In the genomic region with DNA sequence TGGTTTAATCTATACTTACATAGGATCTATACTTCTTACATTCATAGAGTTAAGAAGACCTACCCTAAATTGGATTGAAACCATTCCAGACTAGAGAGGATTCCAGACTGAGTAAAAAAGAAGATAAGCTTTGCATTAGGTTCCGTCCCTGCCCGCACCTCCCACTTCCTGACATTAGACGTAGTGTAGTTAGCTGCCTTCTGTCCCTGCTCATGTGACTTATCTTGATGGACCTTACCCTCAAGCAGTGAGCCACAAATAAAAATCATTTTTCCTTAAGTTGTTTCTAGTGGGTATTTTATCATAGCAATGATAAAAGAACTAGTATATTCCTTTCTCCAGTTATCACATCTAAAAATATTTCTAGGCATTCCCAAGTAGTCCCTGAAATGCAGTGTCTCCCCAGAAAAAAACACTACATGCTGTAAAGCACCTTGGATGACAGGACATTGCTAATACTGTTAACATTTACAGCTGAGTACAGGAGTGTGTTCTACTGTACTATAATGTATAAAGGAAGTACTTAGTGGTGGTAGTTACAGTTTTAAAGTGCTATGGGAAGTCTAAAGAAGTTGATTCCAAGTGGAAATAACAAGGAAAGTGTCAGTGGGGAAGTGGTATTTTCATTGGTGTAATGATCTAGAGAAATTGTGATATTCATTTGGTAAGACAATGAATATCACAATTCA, we compare ENCODE assay signal across 26 mouse cellular contexts. TPM values are rescaled to one million over a fixed set of nuclear protein-coding genes. Genes with fewer than 3 reads are reported as not detected.
DNase-seq lines count a peak whose midpoint lies in the region; ATAC-seq and TF ChIP-seq lines count a peak whose summit lies in the region.
"Had no signal": no experiment of that assay in that cellular context is flagged by ENCODE, and none has a peak within 500 bp of the region (broad histone marks: within the 10 kb centered on the region; RNA-seq: fewer than 3 reads in every experiment).

No protein-coding gene starts in this region.

- no peak overlapping the region for H3K4me2 ChIP-seq in liver, postnatal 0 days (ENCODE audit: low read depth, low read length)
- H3K4me2 ChIP-seq in intestine, embryonic 16.5 days (ENCODE audit: low read depth, low read length) = no peak overlapping the region
- H3K4me2 ChIP-seq in heart, embryonic 11.5 days = no peak overlapping the region
- H3K4me2 ChIP-seq: embryonic facial prominence, embryonic 12.5 days; embryonic facial prominence, embryonic 15.5 days; heart, embryonic 13.5 days; hindbrain, embryonic 14.5 days had no signal

- H3K9me3 ChIP-seq in liver, postnatal 0 days (ENCODE audit: low read length) = no peaks in the 10 kb centered on the region
- no peaks in the 10 kb centered on the region for H3K9me3 ChIP-seq in intestine, embryonic 16.5 days (ENCODE audit: control insufficient read depth, low read length)
- H3K9me3 ChIP-seq in heart, embryonic 11.5 days (replicated peaks; ENCODE audit: control insufficient read depth, low read length) = no peaks in the 10 kb centered on the region
- H3K9me3 ChIP-seq: embryonic facial prominence, embryonic 12.5 days; embryonic facial prominence, embryonic 15.5 days; G1E; heart, embryonic 13.5 days had no signal

- no peak for TF ChIP-seq POLR2A in liver, adult 2 months (IDR thresholded peaks at IDR 0.05; ENCODE audit: extremely low read depth, insufficient read depth, low read length)

- TF ChIP-seq CTCF in liver, adult 2 months (IDR thresholded peaks at IDR 0.05; ENCODE audit: low read depth, low read length) = no peak
- no peak for TF ChIP-seq CTCF in liver, postnatal 0 days (IDR thresholded peaks at IDR 0.05; ENCODE audit: low read depth)

- H3K4me3 ChIP-seq in liver, adult 2 months (ENCODE audit: insufficient read depth, low read depth, low read length) = no peak overlapping the region
- H3K4me3 ChIP-seq in liver, postnatal 0 days (ENCODE audit: low read depth, low read length) = no peak overlapping the region
- no peak overlapping the region for H3K4me3 ChIP-seq in intestine, embryonic 16.5 days (ENCODE audit: low read length)
- no peak overlapping the region for H3K4me3 ChIP-seq in heart, embryonic 11.5 days (ENCODE audit: low read depth, low read length)
- H3K4me3 ChIP-seq: embryonic facial prominence, embryonic 12.5 days; embryonic facial prominence, embryonic 15.5 days; heart, embryonic 13.5 days had no signal

- no peaks in the 10 kb centered on the region; the same call in 1 of the 2 replicates for H3K79me2 ChIP-seq in liver, adult 2 months (ENCODE audit: control insufficient read depth, insufficient read depth, low read length)

- no peak overlapping the region for H3K9ac ChIP-seq in liver, adult 2 months (ENCODE audit: low read depth, low read length)
- H3K9ac ChIP-seq in liver, postnatal 0 days (replicated peaks) = no peak overlapping the region
- no peak overlapping the region for H3K9ac ChIP-seq in intestine, embryonic 16.5 days (ENCODE audit: low read depth, low read length)
- no peak overlapping the region for H3K9ac ChIP-seq in heart, embryonic 11.5 days (ENCODE audit: low read depth, low read length)
- H3K9ac ChIP-seq: embryonic facial prominence, embryonic 12.5 days; embryonic facial prominence, embryonic 15.5 days; forebrain, postnatal 0 days; heart, embryonic 13.5 days; hindbrain, embryonic 14.5 days had no signal

- WGBS in liver, adult 2 months = 49% methylated on average over 3 of the region's 3 CpGs
- WGBS in liver, postnatal 0 days (ENCODE audit: insufficient replicate concordance) = 26% methylated on average over 3 of the region's 3 CpGs
- WGBS in intestine, embryonic 16.5 days = 53% methylated on average over 3 of the region's 3 CpGs
- 17% methylated on average over 3 of the region's 3 CpGs for WGBS in heart, embryonic 11.5 days (ENCODE audit: insufficient replicate concordance)

- ATAC-seq in liver, postnatal 0 days = no peak
- peak; percentile 98 for ATAC-seq in intestine, embryonic 16.5 days
- ATAC-seq in megakaryocyte-erythroid progenitor cell, adult 5-6 weeks (replicated peaks; ENCODE audit: low FRiP score, low TSS enrichment, poor library complexity, severe bottlenecking) = 0 out of 2 replicates have a peak, but pooled peaks have one; percentile 50
- ATAC-seq in heart, embryonic 11.5 days (replicated peaks; ENCODE audit: insufficient number of reproducible peaks, low FRiP score, low TSS enrichment) = no peak
- ATAC-seq: forebrain, embryonic 14.5 days; forebrain, postnatal 0 days; hindbrain, postnatal 0 days had no signal

- H3K27ac ChIP-seq in liver, adult 2 months (replicated peaks; ENCODE audit: insufficient read depth, low read depth, low read length) = no peak overlapping the region
- H3K27ac ChIP-seq in liver, postnatal 0 days (ENCODE audit: low read depth) = no peak overlapping the region
- no peak overlapping the region for H3K27ac ChIP-seq in intestine, embryonic 16.5 days (ENCODE audit: low read length)
- H3K27ac ChIP-seq in heart, embryonic 11.5 days (ENCODE audit: low read depth, low read length) = no peak overlapping the region
- H3K27ac ChIP-seq: embryonic facial prominence, embryonic 12.5 days; embryonic facial prominence, embryonic 15.5 days; heart, embryonic 13.5 days; hindbrain, embryonic 14.5 days; hindbrain, postnatal 0 days had no signal

- peaks cover 5% of the 10 kb centered on the region; the same call in 1 of the 2 replicates for H3K4me1 ChIP-seq in liver, adult 2 months (ENCODE audit: control insufficient read depth, insufficient read depth, low read length)
- H3K4me1 ChIP-seq in liver, postnatal 0 days (ENCODE audit: insufficient read depth) = no peaks in the 10 kb centered on the region
- H3K4me1 ChIP-seq in intestine, embryonic 16.5 days (ENCODE audit: control insufficient read depth, insufficient read depth, low read length) = no peaks in the 10 kb centered on the region
- H3K4me1 ChIP-seq in heart, embryonic 11.5 days (ENCODE audit: control insufficient read depth, insufficient read depth, low read length) = no peaks in the 10 kb centered on the region
- H3K4me1 ChIP-seq: embryonic facial prominence, embryonic 12.5 days; embryonic facial prominence, embryonic 15.5 days had no signal

- H3K27me3 ChIP-seq in liver, adult 2 months (ENCODE audit: control insufficient read depth, insufficient read depth, low read length) = no peaks in the 10 kb centered on the region
- H3K27me3 ChIP-seq in liver, postnatal 0 days (ENCODE audit: insufficient read depth, low read length) = no peaks in the 10 kb centered on the region
- H3K27me3 ChIP-seq in intestine, embryonic 16.5 days (replicated peaks; ENCODE audit: control insufficient read depth, insufficient read depth, low read length) = no peaks in the 10 kb centered on the region
- H3K27me3 ChIP-seq in heart, embryonic 11.5 days (ENCODE audit: control insufficient read depth, insufficient read depth, low read length) = no peaks in the 10 kb centered on the region
- H3K27me3 ChIP-seq: CH12.LX; embryonic facial prominence, embryonic 12.5 days; embryonic facial prominence, embryonic 15.5 days; heart, embryonic 13.5 days had no signal

- DNase-seq in liver, adult 2 months (ENCODE audit: extremely low read depth, low read depth, low spot score) = peak; percentile 26
- DNase-seq in liver, postnatal 0 days = no peak
- DNase-seq in ovary, postnatal 36 days (ENCODE audit: low spot score) = no peak
- no peak for DNase-seq in cerebellum, adult 9-10 months
- DNase-seq: adrenal gland, adult 2 months; adrenal gland, postnatal 14 days; B cell, adult 2 months; cerebellum, adult 11 months; cerebellum, adult 2 months; cerebellum, postnatal 14 days; forebrain, postnatal 0 days; gastrocnemius, postnatal 25 days; heart, adult 18-20 months; heart, postnatal 14 days; heart, postnatal 4 days had no signal

- TF ChIP-seq EP300 in liver, postnatal 0 days (IDR thresholded peaks at IDR 0.05; ENCODE audit: low read depth) = no peak

- peaks cover 7% of the 10 kb centered on the region for H3K36me3 ChIP-seq in liver, adult 2 months (ENCODE audit: control insufficient read depth, insufficient read depth, low read length)
- H3K36me3 ChIP-seq in liver, postnatal 0 days (replicated peaks; ENCODE audit: insufficient read depth, low read length) = no peaks in the 10 kb centered on the region
- no peaks in the 10 kb centered on the region for H3K36me3 ChIP-seq in intestine, embryonic 16.5 days (ENCODE audit: control insufficient read depth, insufficient read depth, low read length)
- H3K36me3 ChIP-seq in heart, embryonic 11.5 days (ENCODE audit: control insufficient read depth, insufficient read depth, low read length) = no peaks in the 10 kb centered on the region
- H3K36me3 ChIP-seq: G1E had no signal

RNA-seq across cellular contexts. Expression of gene Arhgap5, which starts 51.6 kb away (rescaled TPM):
- 83.8 and 92.7 TPM in 2 replicates for total RNA-seq in liver, adult 2 months (2014; rRNA removed)
- polyA plus RNA-seq in liver, adult 2 months (2012; rRNA removed) = 3.1 and 3.5 TPM in 2 replicates
- polyA plus RNA-seq in liver, postnatal 0 days (2015; fragmentation: Nextera tagmentation; extraction: Ambion mirVana) = 13.1 and 15.1 TPM in 2 replicates
- 26.3 and 27.0 TPM in 2 replicates for polyA plus RNA-seq in intestine, embryonic 16.5 days (2015; fragmentation: Nextera tagmentation; extraction: Ambion mirVana)
- 12.0 and 12.4 TPM in 2 replicates for total RNA-seq in megakaryocyte-erythroid progenitor cell, adult 5-6 weeks (2014; fragmentation: Nextera tagmentation)
- total RNA-seq in megakaryocyte-erythroid progenitor cell, adult 5-6 weeks (2017) = 19.7 and 25.6 TPM in 2 replicates
- 42.1 and 42.3 TPM in 2 replicates for polyA plus RNA-seq in heart, embryonic 11.5 days (2014; fragmentation: Nextera tagmentation; extraction: Ambion mirVana)
- polyA plus RNA-seq: G1E had no signal

Comparison
In these comparisons a context has a peak if more than half of its experiments do, and no peak if none do; other contexts are left out.
1. ATAC-seq: peak in intestine, embryonic 16.5 days (single experiment) and megakaryocyte-erythroid progenitor cell, adult 5-6 weeks (single experiment); none in liver, postnatal 0 days (single experiment) and heart, embryonic 11.5 days (single experiment).